Mouse (Mus musculus) v-Abl transformed pro-B cells (cell line): Measurements from ENCODE around the gene Tbxas1.

Experiments
- in situ Hi-C, 2 experiments: fragments of 400-800 bp; cut with MboI; formaldehyde crosslinking; loops; one replicate each; pipeline ENCODE4 v1.15.1; 2025; ENCODE audit not compliant: unreplicated experiment in 2 of 2

The Tbxas1 gene

DNA sequence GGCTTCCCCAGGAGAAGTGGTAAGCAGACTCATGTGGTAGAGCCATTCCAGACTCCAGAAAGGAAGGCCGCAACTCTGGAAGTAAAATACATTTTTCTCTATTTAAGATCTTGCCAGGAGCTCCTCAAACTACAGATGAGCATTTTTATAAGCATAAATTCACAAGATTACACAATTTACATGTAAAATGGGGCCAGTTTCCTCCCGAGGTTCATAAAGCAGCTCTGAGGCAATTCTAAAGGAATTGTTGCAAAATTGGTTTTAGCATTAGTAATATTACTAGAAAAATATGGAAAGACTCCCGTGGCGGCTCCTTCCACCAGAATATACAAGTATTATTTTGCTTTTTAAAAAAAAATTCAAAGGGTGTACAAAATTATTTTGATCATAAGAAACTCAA lies 100.7 kb downstream of the Tbxas1 start:
- in situ Hi-C loops = no loop called here

DNA sequence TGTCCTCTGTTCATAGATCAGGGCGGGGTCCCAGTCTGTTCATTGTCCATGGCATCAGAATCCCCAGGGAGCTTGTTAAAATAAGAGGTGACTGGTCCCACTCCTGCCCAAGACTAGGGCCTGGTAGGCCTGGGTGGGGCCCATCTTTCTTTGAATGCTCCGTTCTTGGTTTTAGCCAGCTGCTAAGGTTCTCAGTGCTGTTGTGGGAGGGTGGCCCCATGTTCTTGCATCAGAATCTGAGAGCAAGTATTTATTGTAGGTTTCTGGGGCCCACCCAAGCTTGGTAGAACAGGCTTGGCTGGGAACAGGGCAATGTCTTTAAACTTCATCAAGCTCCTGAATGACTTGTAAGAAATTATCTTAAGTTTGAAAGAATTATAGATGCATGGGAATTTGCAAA lies 101.2 kb downstream of the Tbxas1 start:
- in situ Hi-C loops = no loop called here

DNA sequence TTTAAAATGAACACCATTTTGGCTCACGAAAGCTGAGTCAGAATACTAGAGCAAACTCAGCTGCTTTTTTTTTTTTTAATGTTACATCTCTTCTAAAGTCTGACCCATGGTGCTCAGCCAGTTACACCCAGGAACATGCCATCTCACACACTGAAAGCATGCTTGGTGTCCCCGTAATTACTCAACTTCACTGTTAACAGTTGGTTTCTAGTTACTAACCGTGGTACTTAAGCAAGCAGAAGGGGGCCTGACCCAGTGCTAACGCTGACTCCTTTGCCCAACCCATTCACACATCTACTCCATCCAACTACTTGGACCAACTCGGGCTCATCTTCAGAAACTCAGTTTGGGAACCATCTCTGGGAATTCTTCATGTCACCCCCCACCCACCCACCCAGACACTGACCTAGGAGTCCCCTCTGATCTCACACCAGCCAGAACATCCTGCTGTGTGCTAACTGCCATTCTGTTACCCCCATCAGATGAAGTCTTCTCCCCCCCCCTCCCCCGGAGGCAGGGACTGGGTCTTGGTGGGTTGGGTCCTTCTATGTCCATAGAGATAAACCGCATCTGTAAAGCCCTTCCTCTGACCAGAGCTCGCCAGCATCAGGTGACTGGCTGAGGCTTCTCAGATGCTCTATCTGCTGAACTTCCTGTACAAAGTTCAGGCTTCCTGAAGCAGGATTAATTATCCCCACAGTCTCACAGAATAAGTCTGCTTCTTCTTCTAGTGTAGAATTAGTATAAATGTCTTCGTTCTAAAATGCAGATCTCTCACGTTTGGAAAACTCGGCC lies 105.9 kb downstream of the Tbxas1 start:
- in situ Hi-C loops = no loop called here

DNA sequence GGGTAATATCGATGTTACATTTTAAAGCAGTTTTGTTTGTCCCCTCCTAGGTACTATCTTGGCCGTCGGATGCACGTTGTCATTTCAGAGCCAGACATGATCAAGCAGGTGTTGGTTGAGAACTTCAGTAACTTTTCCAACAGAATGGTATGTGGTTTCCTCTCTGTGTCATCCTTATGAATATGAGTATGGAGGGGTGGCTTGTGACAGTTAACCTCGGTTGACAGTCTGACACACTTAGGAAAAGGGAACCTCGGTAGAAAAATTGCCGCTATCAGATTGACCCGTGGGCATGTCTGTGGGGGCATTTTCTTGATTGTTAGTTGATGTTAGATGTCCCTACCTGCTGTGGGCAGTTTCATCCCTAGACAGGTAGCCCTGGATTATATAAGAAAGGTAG lies 106.9 kb downstream of the Tbxas1 start:
- in situ Hi-C loops = no loop called here

DNA sequence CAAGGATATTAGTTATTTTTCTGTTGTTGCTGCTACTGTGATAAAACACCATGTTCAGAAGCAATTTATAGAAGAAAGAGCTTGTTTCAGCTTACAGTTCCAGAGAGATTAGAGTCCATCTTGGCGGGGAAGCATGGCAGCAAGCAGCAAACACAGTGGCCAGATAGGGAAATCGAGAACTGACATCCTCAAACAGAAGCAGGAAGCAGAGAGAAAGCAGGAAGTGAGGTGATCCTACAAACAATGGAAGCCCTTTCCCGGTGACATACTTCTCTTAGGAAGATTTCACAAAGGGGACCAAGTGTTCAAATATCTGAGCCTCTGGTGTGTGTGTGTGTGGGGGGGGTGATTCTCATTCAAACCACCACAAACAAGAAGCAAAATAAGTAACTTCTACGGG lies 107.5 kb downstream of the Tbxas1 start:
- in situ Hi-C loops = no loop called here

DNA sequence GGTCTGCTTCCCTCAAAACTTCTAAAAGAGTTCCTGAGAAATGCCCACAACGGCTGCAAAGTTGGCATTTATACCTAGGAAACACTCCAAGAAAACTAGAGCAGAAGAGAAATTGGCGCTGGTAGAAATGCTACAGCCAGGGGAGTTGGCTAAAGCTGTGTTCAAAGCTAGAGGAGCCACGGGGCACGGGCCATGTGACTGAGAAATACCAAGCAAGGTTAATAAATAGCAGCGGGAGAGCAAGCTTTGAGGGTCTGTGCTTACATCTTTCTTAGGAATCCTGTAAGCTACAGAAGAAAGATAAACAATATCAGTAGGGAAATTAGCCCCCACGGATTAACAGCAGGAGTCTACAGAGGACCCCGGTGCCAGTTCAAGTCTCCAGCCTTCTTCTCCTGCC lies 107.9 kb downstream of the Tbxas1 start:
- in situ Hi-C loops = no loop called here

DNA sequence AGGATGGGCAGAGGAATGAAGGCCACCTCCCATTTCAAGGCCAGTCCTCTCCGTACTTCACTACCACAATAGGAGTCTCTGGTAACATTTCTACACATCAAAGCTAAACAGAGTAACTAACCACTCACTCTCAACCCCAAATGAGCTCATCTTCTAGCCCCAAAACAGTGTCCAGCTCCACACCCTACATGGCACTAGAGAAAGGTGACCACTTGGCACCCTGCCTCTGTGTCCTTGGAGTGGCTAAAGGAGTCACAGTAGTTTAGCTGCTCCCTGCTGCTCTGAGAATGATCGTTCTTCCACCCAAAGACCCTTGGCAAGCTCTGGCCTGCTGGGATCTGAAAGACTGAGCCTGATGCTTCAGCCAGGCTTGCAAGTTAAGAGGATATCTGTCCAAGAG lies 109.4 kb downstream of the Tbxas1 start:
- in situ Hi-C loops = no loop called here

DNA sequence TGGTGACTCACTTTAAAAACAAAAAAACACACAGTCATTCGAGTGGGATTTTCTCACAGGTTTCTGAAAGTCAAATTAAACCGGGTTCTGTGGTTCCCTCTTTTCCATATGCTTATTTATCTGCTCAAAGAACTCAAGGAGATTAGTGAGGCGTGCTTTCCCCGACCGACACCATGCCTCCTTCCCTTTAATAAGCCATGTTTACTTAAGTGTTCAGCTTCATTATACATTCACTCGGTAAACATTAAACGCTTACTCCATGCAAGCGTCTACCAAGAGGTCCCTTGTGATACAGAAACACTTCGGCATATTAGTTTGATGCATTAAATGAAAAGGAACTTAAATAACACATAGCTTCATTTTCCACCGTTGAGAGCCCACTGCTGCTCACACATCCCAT lies 111.4 kb downstream of the Tbxas1 start:
- in situ Hi-C loops = no loop called here

DNA sequence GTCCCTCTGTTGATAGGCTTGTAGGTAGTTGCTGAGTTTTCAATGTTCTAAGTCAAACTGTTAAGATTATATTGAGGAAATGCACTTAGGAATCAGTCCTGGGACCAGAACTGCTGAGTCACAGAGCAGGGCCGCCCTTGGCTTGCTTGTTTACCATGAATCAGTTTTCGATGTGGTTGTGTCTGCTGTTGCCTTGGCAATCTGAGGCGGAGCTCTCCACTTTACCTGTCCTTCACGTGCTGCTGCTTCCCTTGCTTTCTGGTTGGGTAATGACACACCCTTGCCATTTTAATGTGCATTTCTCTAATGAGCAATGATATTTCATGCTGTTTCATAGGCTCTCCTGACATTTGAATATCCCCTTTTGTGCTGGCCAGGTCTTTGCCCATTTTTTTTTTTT lies 116.8 kb downstream of the Tbxas1 start:
- in situ Hi-C loops = no loop called here

DNA sequence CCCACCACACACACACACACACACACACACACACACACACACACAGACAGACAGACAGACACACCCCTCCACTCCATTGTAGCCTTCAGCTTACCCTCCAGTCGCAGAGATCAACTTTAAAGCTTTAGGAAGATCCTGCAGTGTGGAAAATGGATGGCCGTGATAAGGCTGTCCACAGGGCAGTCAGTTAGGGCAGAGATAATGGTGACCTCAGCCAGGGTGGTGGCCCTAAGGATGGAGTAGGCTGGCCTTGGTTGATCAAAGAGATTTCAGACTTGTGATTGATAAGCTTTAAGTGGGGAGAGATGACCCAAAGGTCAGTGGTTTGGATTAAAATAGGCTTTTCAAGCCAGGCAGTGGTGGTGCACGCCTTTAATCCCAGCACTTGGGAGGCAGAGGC lies 120.6 kb downstream of the Tbxas1 start:
- in situ Hi-C loops = no loop called here

DNA sequence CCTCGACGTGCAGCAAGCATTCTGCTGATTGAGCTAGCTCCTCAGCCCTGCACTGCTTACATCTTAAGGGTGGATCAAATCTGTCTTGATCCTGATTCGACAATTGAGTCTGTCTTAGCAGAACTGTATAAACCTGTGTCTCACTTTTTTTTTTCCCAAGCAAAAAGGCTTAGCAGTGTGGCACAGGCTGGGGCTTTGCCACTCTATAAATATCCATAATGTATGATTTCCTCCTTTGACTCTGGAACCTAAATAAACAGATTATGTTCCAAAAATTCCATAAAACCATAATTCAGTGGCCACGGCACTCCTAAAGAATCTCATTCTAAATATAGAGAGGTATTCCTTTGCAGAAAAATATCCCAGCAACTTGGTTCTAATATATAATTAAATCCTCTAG lies 122.6 kb downstream of the Tbxas1 start:
- in situ Hi-C loops = no loop called here

DNA sequence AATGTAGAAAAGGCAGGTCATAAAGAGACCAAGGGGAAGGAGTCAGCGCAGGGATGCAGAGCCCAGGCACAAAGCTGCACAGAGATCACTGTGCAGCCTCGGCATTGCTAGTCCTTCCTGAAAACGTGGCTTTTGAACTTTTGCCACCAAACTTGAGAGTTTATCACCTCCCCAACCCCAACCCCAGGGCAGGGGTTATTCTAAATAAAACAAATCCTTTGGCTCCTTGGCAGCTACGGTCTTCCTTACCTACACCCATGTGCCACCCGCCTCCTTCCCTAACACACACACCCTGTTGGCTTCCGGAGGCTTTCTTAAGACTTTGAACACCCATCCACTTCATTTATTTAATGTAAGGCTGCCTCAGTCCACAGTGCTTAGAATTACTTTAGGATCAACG lies 127.9 kb downstream of the Tbxas1 start:
- in situ Hi-C loops = loop anchor here in 1 of 2 experiments (10.0 kb wide), 1 partner anchor 342 kb away; no protein-coding TSS in a partner anchor

DNA sequence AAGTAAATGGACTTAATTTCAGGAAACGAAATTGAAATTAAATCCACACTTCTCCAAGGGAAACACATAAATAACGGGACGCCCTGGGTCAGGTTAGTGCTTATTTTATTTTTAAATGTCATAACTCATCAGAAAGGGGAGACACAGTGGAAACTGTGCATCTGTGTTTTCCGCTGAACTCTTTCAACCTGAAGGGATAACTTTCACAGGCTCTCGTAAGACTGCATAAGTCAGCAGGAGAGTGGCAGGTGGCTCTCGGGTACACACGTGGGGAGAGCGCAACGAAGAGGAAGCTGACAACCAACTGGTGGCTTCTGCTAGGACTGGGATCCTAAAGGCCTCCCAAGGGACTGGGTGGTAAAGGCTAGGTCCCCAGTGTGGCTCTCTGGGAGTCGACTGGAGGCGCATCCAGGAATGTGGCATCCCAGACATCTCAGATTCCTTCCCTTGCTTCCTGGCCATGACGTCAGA lies 128.8 kb downstream of the Tbxas1 start:
- in situ Hi-C loops = loop anchor here in 1 of 2 experiments (10.0 kb wide), 1 partner anchor 341 kb away; no protein-coding TSS in a partner anchor

DNA sequence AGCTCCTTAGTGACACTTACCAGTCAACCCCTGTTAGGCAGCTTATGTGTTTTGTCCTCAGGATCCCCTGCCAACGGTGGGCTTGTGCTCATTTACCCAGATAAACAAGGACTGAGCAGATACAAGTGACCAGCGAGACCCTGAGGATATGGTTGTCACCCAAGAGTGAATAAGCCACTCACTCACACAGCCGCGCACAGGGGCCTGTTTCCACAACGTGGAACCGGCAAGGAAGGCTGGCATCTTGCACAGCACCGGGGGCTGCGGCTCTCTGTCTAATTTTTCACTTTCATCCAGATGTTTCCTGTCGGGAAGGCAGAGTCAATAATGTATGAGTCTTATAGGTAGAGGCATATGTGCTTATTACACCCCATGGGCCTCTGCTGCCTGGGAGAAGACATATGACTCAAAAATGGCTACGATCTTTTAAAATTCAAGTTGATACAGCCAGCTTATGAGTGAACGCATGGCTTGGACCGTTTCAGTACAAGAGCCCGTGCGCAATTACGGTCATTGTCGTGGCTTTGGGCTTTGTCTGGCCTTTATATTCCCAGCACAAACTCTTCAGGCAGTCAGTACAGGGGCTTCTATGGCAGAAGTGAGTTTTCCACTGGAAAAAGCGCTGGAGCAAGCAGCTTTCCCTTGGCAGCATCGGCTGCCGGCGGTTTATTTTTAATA lies 130.2 kb downstream of the Tbxas1 start:
- in situ Hi-C loops = loop anchor here in 1 of 2 experiments (10.0 kb wide), 1 partner anchor 339 kb away; no protein-coding TSS in a partner anchor

DNA sequence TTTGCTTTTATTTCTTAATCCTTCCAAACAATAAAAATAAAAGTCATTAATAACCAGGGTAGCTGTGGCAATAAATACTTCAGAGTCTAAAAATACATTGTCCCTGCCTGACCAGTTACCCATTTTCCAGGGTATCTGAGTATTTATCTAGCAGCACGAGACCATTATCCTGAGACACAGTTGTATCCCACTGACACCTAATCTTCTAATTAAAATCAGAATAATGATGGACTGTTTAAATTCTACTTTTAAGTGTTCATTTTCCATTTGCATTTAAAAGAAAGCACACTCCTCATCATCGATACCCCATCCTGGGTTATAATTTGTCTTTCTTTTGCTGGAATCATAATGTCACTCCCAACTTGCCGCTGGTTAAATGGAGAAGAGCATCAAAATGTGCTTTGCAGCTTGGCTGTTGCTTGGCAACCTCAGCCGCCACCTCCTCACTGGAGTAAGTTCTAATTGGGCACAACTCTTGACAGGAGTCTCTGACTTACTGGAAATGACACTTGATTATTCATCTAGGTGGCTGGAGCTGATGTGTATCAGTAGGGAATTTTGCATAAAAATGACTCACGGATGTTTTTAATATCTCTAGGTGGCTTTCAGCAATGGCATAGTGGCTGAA lies 130.9 kb downstream of the Tbxas1 start:
- in situ Hi-C loops = loop anchor here in 1 of 2 experiments (10.0 kb wide), 1 partner anchor 339 kb away; no protein-coding TSS in a partner anchor

DNA sequence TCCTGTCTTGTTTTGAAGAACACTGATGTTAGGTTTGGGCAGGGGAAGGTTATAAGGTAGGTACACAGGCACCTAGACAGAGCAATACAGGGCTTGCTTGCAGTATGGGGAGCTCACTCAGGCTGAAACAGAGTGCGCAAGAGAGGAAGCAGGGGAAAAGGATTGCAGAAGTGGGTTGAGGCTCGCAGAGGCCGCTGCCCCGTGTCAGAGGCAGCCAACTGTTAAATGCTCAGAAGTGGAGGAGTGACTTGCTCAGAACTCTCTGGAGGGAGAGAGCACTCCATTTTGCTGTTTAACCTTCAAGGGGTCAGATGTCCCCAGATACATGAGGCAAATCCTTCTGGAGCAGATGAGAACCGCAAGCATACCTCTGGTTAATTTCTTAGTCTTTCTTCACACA lies 132.0 kb downstream of the Tbxas1 start:
- in situ Hi-C loops = loop anchor here in 1 of 2 experiments (10.0 kb wide), 1 partner anchor 338 kb away; no protein-coding TSS in a partner anchor

DNA sequence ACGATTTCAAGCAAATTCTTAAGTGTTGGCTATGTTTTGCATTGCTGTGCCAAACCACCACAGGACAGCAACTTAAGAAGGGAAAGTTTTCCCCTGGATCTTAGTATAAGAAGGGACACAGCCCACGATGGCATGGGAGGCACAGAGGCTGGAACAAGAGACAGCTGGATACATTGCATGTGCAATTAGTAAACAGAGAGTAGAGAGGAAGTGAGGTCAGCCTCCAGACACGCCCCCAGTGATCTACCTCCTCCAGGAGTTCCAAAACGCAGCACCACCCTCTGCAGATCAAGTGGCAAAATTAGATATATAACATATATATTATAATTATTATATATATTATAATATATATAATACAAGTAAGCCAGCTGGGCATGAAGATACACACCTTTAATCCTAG lies 132.9 kb downstream of the Tbxas1 start:
- in situ Hi-C loops = loop anchor here in 1 of 2 experiments (10.0 kb wide), 1 partner anchor 337 kb away; no protein-coding TSS in a partner anchor

DNA sequence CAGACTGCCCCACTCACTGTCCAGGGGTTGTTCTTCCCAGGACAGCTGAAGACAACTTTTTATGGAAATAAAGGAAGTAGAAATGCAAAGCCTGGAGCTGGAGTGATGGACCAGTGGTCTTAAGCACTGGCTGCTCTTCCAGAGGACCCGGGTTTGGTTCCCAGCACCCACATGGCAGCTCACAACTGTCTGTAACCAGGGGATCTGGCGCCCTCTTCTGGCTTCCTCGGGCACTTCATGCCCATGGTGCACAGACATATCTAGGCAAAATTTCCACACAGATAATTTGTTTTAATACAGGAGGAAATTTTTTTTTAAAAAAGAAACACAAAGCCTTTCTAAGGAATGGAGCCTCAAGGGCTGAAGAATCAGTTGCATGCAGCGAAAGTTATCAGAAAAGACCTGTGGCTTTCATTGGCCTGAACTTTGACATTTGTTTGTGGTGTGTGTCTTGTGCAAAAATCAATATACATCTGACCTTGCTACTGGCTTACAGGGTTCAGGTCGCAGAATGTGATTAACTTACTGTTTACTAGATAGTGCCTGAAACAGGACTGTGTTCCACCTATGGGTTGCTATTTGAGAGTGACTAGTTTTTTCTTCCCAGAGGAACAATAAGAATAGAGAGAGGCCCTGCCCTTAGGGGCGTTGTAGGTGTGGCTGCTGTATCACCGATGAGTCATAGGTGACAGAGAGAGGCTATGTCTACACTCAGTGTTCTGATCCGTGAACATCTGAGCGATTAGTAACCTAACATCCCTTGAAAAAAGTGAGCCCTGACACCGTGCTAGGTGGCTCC lies 138.0 kb downstream of the Tbxas1 start:
- in situ Hi-C loops = no loop called here

DNA sequence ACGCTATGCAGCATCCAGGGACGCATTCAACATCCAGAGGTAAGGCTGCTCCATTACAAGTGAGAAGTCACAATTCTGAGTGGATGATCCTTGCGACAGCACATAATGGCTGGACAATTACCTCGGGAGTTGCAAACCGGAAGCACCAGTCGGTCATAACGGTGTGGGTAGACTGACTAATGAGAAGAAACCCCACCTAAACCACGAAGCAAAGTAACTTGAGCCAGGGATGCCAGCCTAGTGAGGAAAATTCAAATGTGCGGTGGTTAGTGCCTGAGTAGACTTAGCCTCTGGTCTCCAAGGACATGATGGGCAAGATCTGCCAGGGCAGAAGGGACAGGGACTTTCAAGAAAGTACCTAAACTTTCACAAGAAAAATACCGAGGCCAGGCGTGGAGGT lies 142.7 kb downstream of the Tbxas1 start:
- in situ Hi-C loops = no loop called here

DNA sequence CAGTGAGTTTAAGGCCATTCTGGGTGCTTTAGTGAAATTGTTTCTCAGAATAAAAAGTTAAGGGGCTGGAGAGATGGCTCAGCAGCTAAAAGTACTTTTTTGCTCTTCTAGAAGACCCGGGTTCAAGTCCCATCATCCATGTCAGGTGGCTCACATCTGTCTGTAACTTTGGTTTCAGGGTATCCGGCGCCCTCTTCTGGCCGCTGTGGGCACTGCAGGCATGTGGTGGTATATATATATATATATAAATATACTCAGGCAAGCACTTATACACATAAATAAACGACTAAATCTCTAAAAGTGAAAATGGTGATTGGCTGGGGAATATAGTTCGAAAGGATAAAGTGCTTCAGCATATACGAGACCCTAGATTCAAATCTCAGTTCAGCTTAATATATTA lies 143.6 kb downstream of the Tbxas1 start:
- in situ Hi-C loops = no loop called here
